Mouse (Mus musculus): ENCODE data around the gene Cox10. TPM values are rescaled to one million over a fixed set of nuclear protein-coding genes. Genes with fewer than 3 reads are reported as not detected.

The Cox10 gene
- polyA plus RNA-seq, 1 experiment = 21.6 TPM

DNA sequence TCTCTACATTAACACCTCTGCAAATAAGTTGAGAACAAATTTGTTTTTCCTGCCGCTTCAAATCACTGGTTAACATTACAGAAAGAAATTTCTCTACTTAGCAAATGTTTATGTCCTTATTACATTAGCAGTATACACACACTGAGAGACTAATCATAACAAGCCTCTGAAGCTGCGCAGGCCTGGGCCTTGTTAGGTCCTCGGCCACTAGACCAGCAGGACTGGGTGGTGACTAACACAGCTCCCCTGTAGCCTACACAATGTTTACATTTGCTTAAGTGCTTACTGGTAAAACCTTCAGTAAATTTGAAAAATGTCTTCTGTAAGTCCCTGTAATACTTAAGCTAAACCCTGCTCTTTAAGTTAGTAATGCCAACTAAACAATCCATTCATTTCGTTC lies 92.6 kb downstream of the Cox10 start:
- TF ChIP-seq MAX (IDR thresholded peaks at IDR 0.05) (no peak), FOSL1 (IDR thresholded peaks at IDR 0.05; ENCODE audit: insufficient read depth, low read length, poor library complexity, severe bottlenecking) (no peak), MYOD1 (IDR thresholded peaks at IDR 0.05; ENCODE audit: control insufficient read depth, insufficient read length, low read depth) (no peak), CTCF (IDR thresholded peaks at IDR 0.05; ENCODE audit: control insufficient read depth, insufficient read depth, insufficient read length) (no peak), CEBPB (IDR thresholded peaks at IDR 0.05; ENCODE audit: low read depth) (no peak), USF1 (IDR thresholded peaks at IDR 0.05; ENCODE audit: low read depth) (no peak), MYOG (IDR thresholded peaks at IDR 0.05; ENCODE audit: control insufficient read depth, extremely low read depth, insufficient read length) (no peak)
- H3K79me2 ChIP-seq (ENCODE audit: control insufficient read depth, insufficient read depth) = no peaks in the 10 kb centered on the region
- peaks cover 7% of the 10 kb centered on the region for H3K36me3 ChIP-seq (ENCODE audit: control insufficient read depth, insufficient read depth)
- H3K27me3 ChIP-seq (ENCODE audit: control insufficient read depth, insufficient read depth, insufficient read length) = no peaks in the 10 kb centered on the region
- no peaks in the 10 kb centered on the region for H3K79me3 ChIP-seq (ENCODE audit: low read depth)
- H3K4me3 ChIP-seq (ENCODE audit: insufficient read depth, poor library complexity, severe bottlenecking) = no peak overlapping the region
- no peak overlapping the region for H3ac ChIP-seq (ENCODE audit: control insufficient read depth, insufficient read length, low read depth)

DNA sequence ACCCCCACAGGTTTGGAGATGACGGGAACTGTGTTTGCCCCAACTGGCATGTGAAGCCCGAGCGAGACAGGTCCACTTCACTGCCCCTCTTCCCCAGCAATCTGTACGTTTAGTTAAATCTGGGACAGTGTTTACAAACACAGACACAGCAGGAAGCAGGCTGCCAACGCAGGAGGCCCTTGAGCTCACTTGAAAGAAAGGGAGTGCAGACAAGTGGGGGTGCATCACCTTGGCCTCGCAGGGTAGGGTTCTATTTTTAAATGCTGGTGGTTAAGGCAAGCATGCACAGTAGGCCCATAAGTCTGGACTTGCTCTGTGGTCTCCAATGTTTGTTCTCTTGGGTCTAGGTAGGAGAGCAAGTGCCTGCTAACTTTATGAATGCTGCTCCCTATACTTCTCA lies 93.8 kb downstream of the Cox10 start:
- Histone ChIP-seq H3K79me3 (ENCODE audit: low read depth) (no peaks in the 10 kb centered on the region), H3K36me3 (ENCODE audit: control insufficient read depth, insufficient read depth) (peaks cover 7% of the 10 kb centered on the region)

DNA sequence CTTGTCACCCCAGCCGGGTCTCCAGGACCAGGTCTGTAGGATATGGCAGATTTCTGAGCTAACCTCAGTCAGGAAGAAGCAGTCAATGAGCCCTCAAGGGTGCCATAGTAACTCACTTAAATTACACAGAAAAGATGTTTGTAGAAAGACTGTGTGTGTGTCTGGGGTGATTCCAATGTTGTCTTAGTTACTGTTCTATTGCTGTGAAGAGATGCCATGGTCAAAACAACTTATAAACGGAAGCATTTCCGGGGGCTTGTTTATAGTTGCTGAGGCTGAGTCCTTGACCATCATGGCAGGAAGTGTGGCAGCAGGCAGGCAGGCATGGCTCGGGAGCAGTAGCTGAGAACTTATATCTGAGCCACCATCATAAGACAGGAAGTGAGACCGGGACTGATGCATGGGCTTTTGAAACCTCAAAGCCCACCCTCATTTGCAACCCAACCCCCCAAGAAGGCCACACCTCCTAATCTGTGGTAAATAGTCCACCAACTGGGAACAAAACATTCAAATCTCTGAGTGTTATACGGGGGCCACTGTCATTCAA lies 94.6 kb downstream of the Cox10 start:
- no peaks in the 10 kb centered on the region for H3K27me3 ChIP-seq (ENCODE audit: control insufficient read depth, insufficient read depth, insufficient read length)
- H3K79me3 ChIP-seq (ENCODE audit: low read depth) = no peaks in the 10 kb centered on the region
- no peak overlapping the region for H3K4me3 ChIP-seq (ENCODE audit: insufficient read depth, poor library complexity, severe bottlenecking)
- H3ac ChIP-seq (ENCODE audit: control insufficient read depth, insufficient read length, low read depth) = no peak overlapping the region
- H3K36me3 ChIP-seq (ENCODE audit: control insufficient read depth, insufficient read depth) = peaks cover 7% of the 10 kb centered on the region
- no peaks in the 10 kb centered on the region for H3K79me2 ChIP-seq (ENCODE audit: control insufficient read depth, insufficient read depth)
- TF ChIP-seq CTCF (IDR thresholded peaks at IDR 0.05; ENCODE audit: control insufficient read depth, insufficient read depth, insufficient read length) (no peak), MYOG (IDR thresholded peaks at IDR 0.05; ENCODE audit: control insufficient read depth, extremely low read depth, insufficient read length) (no peak), MYOD1 (IDR thresholded peaks at IDR 0.05; ENCODE audit: control insufficient read depth, insufficient read length, low read depth) (no peak), FOSL1 (IDR thresholded peaks at IDR 0.05; ENCODE audit: insufficient read depth, low read length, poor library complexity, severe bottlenecking) (no peak), USF1 (IDR thresholded peaks at IDR 0.05; ENCODE audit: low read depth) (no peak), MAX (IDR thresholded peaks at IDR 0.05) (no peak), CEBPB (IDR thresholded peaks at IDR 0.05; ENCODE audit: low read depth) (no peak)

More for the DNA sequence above, 93.8 kb downstream of the Cox10 start:
- no peak overlapping the region for H3ac ChIP-seq (ENCODE audit: control insufficient read depth, insufficient read length, low read depth)
- H3K4me3 ChIP-seq (ENCODE audit: insufficient read depth, poor library complexity, severe bottlenecking) = no peak overlapping the region
- no peak for TF ChIP-seq USF1 (IDR thresholded peaks at IDR 0.05; ENCODE audit: low read depth)
- no peak for TF ChIP-seq CTCF (IDR thresholded peaks at IDR 0.05; ENCODE audit: control insufficient read depth, insufficient read depth, insufficient read length)
- no peak for TF ChIP-seq MYOG (IDR thresholded peaks at IDR 0.05; ENCODE audit: control insufficient read depth, extremely low read depth, insufficient read length)
- TF ChIP-seq FOSL1 (IDR thresholded peaks at IDR 0.05; ENCODE audit: insufficient read depth, low read length, poor library complexity, severe bottlenecking) = no peak
- no peak for TF ChIP-seq MAX (IDR thresholded peaks at IDR 0.05)
- no peak for TF ChIP-seq MYOD1 (IDR thresholded peaks at IDR 0.05; ENCODE audit: control insufficient read depth, insufficient read length, low read depth)
- no peak for TF ChIP-seq CEBPB (IDR thresholded peaks at IDR 0.05; ENCODE audit: low read depth)
- H3K79me2 ChIP-seq (ENCODE audit: control insufficient read depth, insufficient read depth) = no peaks in the 10 kb centered on the region
- no peaks in the 10 kb centered on the region for H3K27me3 ChIP-seq (ENCODE audit: control insufficient read depth, insufficient read depth, insufficient read length)

GRCm38 (mm10) chr11:63977741-63978140 lies 101.5 kb downstream of the Cox10 start:
- no peak overlapping the region for H3K4me3 ChIP-seq (ENCODE audit: insufficient read depth, poor library complexity, severe bottlenecking)
- H3K79me2 ChIP-seq (ENCODE audit: control insufficient read depth, insufficient read depth) = no peaks in the 10 kb centered on the region
- H3K79me3 ChIP-seq (ENCODE audit: low read depth) = no peaks in the 10 kb centered on the region
- no peak for TF ChIP-seq MAX (IDR thresholded peaks at IDR 0.05)
- no peak for TF ChIP-seq FOSL1 (IDR thresholded peaks at IDR 0.05; ENCODE audit: insufficient read depth, low read length, poor library complexity, severe bottlenecking)
- no peak for TF ChIP-seq USF1 (IDR thresholded peaks at IDR 0.05; ENCODE audit: low read depth)
- no peak for TF ChIP-seq MYOD1 (IDR thresholded peaks at IDR 0.05; ENCODE audit: control insufficient read depth, insufficient read length, low read depth)
- no peak for TF ChIP-seq MYOG (IDR thresholded peaks at IDR 0.05; ENCODE audit: control insufficient read depth, extremely low read depth, insufficient read length)
- TF ChIP-seq CEBPB (IDR thresholded peaks at IDR 0.05; ENCODE audit: low read depth) = no peak
- TF ChIP-seq CTCF (IDR thresholded peaks at IDR 0.05; ENCODE audit: control insufficient read depth, insufficient read depth, insufficient read length) = no peak
- H3K27me3 ChIP-seq (ENCODE audit: control insufficient read depth, insufficient read depth, insufficient read length) = no peaks in the 10 kb centered on the region
- peaks cover 6% of the 10 kb centered on the region for H3K36me3 ChIP-seq (ENCODE audit: control insufficient read depth, insufficient read depth)
- H3ac ChIP-seq (ENCODE audit: control insufficient read depth, insufficient read length, low read depth) = no peak overlapping the region

GRCm38 (mm10) chr11:63976775-63977174 lies 102.5 kb downstream of the Cox10 start:
- Histone ChIP-seq H3K79me3 (ENCODE audit: low read depth) (no peaks in the 10 kb centered on the region), H3K36me3 (ENCODE audit: control insufficient read depth, insufficient read depth) (peaks cover 5% of the 10 kb centered on the region), H3ac (ENCODE audit: control insufficient read depth, insufficient read length, low read depth) (no peak overlapping the region), H3K79me2 (ENCODE audit: control insufficient read depth, insufficient read depth) (no peaks in the 10 kb centered on the region), H3K27me3 (ENCODE audit: control insufficient read depth, insufficient read depth, insufficient read length) (no peaks in the 10 kb centered on the region), H3K4me3 (ENCODE audit: insufficient read depth, poor library complexity, severe bottlenecking) (no peak overlapping the region)
- TF ChIP-seq MAX (IDR thresholded peaks at IDR 0.05) (no peak), MYOG (IDR thresholded peaks at IDR 0.05; ENCODE audit: control insufficient read depth, extremely low read depth, insufficient read length) (no peak), CEBPB (IDR thresholded peaks at IDR 0.05; ENCODE audit: low read depth) (no peak), FOSL1 (IDR thresholded peaks at IDR 0.05; ENCODE audit: insufficient read depth, low read length, poor library complexity, severe bottlenecking) (no peak), USF1 (IDR thresholded peaks at IDR 0.05; ENCODE audit: low read depth) (no peak), MYOD1 (IDR thresholded peaks at IDR 0.05; ENCODE audit: control insufficient read depth, insufficient read length, low read depth) (no peak), CTCF (IDR thresholded peaks at IDR 0.05; ENCODE audit: control insufficient read depth, insufficient read depth, insufficient read length) (no peak)
